Mouse (Mus musculus) MN1 (cell line): ENCODE measurements around the gene Gfi1b.

Experiments
- DNase-seq: peaks from one replicate; pipeline ENCODE4 v3.0.0-alpha.2; 2016; ENCODE audit warnings: low spot score

The Gfi1b gene

DNA sequence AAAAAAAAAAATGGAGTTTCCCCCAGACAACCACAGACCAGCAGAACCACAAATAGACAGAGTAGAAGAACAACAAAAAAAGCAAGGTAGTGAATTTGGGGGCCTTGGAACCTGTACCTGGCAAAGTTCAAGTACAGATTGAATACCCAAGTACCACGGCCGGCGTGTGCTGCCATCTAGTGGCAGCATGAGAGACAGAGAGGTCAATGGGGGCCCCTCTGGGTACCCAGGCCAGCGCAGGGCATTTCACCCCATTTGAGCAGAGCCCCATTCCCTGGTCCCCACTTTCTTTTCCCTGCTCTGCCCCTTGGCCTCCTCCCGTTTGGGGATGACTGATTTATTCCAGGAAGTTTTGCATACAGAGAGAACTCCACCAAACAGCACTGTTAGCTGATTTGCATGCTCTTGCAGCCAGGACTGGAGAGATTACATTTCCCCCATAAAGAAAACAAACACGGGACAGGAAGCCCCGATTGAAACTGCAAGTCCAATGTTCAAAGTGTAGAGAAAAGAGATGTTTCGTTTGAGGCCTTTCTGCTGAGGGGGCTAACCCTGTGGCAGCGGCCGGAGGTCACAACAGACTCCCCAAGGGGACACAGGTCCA is 841 bp upstream of the Gfi1b start:
- peak; percentile 44 for DNase-seq

DNA sequence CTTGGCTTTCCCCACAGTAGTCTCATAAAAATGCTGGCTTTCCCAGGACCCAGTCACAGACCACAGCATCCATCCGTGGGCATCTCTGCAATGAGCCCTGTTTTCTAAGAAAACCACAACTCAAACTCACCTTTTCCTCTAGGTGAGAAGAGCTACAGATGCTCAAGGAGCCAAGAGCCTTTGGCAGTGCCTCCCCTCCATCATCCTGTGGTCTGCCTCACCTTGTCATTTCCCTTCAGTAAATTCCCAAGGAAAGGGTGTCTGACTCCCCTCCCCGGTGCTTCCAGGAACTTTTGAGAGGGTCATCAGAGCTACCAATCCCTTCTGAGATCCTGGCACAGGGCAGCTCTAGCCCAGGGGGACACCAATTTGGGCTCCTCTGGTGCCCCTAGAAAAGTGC is 671 bp downstream of the Gfi1b start:
- no peak for DNase-seq

DNA sequence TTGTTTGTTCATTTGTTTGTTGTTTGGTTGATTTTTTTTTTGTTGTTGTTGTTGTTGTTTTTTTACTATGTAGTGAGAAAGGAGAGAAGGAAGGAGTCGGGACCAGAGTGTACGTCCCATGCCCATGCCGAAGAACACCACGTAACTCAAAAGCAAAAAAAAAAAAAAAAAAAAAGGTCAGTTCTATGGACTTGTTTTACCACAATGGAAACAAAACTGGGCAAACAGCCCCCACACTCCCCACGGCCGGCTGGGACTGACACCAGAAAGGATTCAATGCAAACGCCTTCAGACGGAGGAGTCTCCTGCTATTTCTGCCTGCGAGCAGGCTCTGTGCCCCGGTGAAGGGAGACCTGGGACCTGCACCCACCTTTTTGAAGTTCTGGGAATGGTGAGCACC is 1.3 kb downstream of the Gfi1b start:
- DNase-seq, result no peak

DNA sequence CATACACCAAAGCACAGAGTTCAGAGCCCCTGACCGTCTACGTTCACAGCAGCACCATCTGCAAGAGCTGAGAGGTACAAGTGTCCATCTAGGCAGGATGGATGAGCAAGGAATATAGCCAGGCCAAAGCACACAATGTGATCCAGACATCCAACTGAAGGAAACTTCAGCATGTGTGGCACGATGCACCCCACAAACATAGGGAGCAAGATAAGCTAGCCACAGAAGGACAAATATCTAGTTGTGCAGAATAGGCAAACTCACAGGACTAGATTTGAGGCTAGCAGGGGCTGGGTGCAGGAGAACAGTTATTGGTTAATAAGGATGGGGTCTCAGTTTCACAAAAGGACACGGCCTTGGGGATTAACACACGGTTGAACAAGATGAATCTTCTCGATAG is 2.4 kb downstream of the Gfi1b start:
- no peak for DNase-seq

DNA sequence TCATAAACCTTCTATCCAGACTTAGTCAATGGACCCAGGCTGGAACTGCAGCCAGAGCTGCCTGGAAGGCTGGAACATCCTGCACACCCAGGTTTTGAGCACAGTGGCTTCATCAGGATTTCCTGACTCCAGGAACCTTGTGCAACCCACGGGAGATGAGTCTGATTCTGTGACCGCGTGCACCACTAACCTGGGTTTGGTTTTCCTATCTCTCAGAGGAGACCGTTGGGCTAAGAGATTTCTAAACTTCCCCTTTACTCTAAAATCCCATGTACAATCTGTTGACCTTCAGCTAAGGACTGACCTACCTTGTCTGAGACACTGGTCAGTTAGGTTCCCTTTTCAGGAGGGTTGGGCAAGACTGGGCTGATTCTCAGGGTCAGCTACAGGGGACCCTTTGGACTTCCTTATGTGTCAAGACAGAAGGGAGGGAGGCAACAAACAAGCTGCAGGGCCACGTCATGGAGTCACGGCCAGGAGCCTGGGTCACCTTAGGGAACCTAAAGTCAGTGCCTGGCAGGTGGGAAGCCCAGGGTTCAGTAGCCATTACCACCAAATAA is 2.9 kb downstream of the Gfi1b start:
- no peak for DNase-seq

DNA sequence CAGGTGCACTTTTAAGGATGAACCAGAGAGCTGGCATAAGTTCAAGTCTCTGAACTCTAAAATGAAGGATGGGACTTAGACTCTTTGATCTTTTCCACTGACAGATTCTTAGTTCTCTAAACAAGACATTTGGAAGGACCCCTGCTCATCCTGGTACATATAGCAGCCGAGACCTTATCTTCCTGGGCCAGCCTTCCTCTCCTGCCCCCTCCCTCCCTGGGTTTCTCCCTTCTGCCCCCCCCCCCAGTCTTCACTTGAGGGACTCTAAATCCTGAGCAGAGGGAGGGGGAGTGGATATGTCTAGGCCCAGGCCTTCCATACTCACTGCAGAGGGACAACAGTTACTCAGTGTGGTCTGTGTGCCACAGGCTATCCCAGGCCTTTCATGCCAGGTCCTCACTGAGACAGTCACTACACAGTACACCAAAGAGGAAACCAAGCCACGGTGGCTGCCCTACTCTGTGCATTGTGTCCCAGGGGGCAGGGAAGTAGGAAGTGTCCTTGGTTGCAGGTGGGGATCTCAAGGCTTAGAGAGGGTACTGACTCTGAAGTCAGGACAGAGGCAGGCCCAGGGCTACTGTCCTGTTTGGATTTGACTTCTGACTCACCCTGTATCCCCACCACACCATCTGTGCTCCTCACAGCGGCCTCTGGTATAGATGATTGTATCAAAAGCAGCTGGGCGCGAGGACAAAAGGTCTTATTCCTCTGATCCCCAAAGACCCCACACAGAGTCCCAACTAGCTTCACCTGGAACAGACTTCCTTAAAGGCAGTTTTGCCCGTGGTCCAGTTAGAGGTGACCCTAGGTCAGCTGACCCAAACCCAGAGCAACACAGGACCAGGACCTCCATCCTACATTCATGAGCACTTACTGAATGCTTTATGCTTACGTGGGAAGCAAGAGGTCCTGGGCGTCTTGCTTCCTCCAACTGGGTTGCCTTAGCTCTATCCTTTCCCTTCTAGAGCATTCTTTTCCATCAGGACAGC is 4.0 kb downstream of the Gfi1b start:
- DNase-seq, result no peak

DNA sequence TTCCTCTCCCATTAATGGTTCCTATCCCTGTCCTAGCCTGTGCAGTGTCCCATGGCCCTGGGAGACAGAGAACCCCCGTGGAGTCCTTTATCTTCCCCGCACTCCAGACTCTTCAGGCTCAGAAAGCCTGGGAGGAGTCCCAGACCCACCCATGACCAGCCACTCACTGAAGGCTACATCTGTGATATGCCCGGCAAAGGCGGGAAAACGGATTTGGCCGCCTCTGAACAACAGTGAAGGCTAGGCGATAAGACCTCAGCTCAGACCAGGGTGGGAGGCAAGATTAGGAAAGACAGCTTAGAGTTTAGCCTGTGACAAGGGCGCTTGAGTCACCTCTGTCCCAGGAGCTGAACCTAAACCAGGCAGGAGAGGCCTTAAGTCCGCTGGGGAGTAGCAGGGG is 4.9 kb downstream of the Gfi1b start:
- no peak for DNase-seq

DNA sequence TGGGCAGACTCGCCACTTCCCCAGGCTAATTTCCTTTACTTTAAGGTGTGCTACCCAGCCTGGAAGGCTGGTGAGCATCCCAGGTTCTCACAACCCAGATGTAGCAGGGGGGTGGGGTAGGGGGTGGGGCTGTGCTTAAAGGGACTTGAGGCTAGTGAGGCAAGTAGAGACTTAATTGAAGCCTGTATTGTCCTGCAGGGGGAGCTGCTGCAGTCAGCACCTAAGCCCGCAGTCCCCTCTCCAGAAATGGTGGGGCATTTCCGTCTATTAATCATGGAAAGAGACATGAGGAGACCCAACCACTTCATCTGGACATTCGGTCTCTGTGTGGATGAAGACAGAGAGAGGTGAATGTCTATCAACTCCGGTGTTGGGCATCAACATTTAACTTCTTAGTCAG is 5.4 kb downstream of the Gfi1b start:
- DNase-seq, result no peak

DNA sequence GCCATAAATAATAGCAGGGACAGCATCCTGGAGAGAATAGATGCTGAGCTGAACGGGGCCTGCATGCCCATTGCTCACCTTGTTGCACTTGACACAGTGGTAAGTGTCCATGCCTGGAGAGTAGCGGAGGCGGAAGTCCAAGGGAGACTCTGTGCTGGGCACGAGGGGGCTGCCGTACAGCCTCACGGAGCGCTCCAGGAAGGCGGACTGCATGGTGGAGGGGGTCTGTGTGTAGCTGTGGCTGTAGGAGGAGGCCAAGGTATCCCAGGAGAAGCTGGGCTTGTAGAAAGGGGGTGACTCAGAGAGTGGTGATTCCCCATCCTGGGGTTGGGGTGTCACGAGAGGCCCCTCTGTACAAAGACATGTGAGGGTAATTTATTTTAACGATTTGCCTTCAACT is 8.2 kb downstream of the Gfi1b start:
- DNase-seq, result no peak

DNA sequence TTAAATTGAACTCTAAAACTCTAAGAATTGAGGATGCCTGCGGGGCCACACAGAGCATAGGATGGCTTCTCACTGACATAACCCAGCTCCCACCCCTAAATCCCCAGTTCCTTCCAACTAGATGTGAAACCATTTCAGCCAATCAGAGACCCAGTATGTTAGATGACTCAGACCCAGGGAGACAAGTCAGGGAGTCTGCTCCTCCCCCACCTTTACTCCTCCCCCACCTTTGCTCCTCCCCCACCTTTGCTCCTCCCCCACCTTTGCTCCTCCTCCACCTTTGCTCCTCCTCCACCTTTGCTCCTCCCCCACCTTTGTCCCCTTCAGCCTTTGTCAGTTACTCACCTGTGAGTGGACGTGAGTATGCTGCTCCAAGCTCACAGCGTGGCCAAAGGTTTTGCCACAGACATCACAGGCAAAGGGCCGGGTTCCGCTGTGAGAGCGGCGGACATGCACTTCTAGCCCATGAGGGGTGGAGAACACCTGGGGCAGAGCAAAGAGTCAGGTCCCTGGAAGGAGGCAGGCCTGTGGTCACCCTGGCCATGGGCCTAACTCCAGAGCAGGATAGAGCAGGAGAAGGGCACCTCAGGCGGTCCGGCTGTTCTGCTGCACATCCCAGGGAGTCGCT is 9.2 kb downstream of the Gfi1b start:
- no peak for DNase-seq

DNA sequence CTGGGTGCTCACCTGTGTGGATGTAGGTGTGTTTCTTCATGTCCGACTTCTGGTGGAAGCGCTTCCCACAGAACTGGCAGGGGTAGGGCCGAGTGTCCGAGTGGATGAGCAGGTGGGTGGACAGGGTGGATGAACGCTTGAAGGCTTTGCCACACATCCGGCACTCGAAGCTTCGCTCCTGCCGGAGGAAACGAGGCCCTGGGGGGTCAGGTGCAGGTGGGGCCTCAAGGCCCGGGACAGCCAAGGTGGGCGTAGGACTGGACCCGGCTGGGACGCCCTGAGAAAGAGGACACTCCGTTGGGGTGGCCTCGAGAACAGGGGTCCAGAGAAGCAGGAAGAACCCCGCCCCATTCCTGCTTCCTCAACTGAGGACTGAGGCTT is 10.4 kb downstream of the Gfi1b start:
- no peak for DNase-seq

DNA sequence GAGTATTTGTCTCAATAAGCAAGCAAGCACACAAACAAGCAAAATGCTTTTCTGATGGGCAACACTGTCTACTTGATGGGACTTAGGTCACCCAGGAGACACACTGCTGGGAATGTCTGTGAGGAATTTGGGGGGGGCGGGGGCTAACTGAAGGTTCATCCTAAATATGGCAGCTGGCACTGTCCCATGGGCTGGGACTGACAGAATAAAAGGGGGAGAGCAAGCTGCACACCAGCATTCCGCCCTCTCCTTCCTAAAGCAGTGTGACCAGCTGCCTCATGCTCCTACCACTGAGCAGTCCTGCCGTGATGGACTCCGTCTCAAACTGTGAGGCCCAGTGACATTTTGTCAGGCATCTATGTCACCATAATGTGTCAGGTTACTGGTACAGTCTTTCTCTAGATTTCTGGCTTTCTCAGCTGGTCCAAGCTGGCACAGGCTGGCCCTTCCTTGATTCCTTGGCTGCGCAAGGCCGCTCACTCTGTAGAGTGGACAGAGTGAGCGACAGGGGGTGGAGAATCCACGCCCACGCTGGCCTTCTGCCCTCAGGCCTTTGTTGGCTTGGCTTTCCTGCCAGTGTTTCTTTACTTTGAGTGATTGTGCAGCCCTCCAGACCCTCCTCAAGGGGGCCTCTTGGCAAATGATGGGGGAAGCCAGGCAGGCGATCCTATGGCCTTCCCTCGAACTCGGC is 10.9 kb downstream of the Gfi1b start:
- DNase-seq, result no peak

DNA sequence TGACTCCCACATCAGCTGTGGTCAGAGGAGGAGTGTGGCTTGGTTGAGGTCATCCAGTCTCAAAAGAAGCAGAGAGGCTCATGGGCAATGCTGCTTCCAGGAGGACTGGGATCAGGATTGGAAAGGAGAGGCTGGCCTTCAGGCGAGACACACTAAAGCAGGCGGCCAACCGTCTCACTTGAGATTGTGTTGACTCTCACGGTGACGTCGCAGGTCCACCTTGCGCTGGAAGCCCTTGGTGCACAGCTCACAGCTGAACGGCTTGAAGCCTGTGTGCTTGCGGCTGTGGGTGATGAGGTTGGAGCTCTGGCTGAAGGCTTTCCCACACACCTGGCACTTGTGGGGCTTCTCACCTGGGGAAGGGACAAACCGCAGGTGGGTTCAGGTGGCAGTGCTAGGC is 11.9 kb downstream of the Gfi1b start:
- no peak for DNase-seq

DNA sequence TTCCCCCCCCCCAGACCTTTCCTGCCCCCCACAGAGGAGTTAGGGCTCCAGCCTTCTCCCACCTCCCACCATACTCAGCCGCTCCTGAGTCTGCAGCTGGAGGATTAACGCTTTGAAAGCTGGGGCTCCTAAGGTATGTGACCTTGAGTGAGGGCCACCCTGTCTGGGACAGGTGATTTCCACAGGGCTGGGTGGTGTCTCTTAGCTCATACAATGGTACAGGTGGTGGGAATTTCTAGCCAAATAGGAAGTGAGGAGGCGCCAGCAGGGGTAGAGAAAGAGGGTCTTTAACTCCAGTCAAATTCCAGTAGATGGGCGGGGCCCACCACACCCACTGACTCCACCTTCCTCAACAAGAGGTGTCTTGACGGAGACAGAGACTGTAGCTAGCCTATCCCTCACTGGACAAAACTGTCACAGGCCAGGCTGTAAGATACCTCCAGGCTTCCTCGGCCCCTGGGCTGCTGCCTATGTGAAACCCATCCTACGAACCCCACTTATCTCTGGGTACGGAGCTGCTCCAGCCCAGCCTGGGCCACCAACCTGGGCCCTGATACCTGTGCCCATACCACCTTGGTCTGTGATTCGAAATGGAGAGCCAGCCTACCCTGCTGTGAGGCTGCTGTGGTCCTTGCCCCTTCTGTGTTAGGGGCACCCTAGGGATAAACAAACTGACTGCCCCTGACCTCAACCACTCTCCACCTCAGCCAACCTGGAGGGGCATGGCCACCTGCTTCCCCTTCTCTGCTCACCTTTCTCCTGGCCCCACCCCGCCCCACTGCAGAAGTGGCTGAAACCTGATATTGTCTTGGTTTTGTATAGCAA is 14.2 kb downstream of the Gfi1b start:
- DNase-seq, result no peak

DNA sequence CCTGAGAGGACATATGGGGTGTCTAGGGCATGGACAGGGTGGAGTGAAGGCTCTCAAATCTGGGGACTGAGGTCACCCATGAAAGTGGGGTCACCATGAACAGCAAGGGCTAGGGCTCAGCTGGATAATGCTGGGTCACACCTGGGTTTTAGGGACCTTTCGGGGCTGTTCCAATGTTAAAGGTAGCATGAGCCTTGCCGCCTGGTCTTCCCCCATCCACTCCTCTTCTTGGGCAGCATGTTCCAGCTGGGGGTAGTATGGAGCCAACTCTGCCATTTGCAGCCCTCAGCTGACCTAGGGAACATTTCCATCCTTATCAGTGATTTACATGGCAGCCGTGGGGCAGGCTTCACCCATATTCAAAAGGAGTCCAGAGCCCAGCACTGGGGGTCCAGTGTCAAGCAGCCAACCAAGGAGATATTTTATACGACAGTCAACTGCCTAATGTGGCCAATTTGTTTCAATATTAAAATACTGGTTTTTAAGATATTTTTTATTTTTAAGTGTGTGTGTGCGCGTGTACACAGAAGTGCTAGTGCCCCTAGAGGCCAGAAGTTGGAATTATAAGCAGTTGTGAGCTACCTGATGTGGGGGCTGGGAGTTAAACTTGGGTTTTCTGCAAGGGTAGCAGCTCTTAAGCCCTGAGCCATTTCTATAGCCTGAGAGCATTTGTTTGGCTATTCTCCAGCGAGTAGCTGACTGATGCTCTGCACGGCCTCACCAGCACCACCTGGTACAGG is 15.0 kb downstream of the Gfi1b start:
- no peak for DNase-seq

DNA sequence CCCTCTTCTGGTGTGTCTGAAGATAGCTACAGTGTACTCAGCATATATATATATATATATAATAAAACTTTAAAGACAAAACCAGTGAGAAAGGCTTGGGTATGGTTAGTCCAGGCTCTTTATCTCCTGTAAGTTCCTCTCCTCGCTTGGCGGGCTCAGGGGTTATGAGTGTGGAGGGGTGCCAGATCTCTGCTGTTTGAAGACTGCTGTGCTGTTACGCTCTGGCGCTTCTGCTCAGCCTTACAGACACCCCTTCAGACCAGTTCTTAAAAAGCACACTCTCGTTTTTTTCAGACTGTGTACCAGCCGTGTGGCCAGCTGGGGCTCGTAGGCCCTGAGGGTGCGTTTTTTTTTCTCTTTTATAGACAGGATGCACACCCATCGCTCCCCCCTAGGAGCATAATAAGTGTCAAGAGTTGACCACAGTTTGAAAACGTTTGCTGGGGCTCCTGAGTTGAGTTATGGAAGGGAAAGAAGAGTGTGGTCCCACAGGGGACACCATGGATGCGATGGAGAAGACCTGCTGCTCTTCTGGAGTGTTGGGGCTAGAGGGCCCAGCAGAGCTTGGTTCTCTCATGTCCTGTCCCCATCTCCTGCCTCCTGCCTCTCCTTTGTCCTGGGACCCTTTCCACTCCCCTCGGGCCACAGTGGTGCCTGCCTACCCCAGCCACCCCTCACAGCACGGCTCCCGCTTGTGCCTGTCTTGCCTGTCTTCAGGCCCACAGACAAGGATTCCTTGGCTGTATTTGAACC is 15.8 kb downstream of the Gfi1b start:
- DNase-seq, result no peak

DNA sequence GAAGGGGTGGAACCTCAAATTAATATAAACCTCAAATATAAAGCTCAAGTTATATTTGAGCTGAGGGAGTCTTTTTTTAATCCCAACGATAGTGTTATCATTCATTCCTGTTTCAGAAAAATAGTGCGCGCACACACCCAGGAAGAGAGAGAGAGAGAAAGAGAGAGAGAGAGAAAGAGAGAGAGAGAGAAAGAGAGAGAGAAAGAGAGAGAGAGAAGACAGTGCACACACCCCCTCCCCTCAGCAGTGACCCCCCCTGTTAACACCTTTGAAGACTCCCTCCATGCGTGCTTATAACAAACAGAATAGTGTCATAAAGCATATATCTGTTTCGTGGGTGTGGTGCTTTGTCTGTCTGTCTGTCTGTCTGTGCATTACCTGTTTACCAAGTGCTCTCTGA is 18.2 kb downstream of the Gfi1b start:
- no peak for DNase-seq

DNA sequence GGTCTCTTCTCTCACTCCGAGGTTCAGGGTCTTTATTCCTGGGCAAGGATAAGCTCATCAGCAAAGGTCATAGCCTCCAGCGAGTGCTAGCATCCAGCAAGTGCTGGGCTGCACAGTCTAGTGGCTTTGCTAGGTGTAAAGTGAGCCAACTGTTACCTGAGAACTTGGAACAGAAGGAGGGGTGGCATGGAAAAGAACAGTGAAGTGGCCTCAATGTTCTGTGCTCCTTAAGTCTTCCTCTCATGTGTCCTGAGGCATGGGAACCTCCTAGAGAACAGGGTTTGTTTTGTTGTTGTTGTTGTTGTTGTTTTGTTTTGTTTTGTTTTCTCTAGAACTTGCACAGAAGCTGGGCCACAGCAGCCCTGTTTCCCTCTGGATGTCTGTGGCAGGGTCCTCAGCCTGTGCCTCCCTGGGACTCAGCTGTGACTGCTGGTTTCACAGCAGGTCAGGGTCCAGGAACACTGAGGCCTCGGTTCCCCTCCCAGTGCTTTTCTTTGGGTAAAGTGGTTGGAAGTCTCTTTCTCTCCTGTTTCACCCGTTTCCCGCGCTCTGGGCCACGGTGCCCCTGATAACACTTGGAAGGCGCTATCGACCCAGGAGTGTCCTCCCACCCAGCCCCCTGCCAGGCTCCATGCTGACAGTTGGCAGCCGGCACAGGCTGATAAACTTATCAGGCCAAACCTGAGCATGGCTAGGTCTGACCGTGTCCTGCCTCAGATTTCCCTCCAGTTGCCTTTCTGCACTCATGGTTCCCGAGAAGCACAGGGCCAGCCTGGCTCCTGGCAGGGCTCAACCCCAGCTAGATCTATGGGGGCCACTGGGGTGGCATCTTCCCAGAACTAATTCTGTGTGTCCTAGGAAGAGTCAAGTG is 19.8 kb downstream of the Gfi1b start:
- no peak for DNase-seq

DNA sequence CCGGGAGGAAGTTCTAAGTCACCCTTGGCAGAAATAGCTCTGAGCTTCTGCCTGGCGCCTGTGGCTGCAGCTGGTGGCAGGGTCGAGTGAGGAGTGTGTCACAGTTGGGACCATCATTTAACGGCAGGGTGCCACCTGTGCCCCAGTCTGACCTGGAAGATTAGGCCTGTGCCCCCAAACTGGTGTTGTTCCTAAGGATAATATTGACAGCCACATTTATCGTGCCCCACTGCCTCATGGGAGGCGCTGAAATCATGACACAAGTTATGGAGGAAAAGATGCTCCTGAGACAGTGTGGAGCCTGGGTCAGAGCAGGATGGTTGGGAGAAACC is 22.2 kb downstream of the Gfi1b start:
- no peak for DNase-seq
